Mouse (Mus musculus): ENCODE measurements around the gene Nubpl. TPM values are rescaled to one million over a fixed set of nuclear protein-coding genes. Genes with fewer than 3 reads are reported as not detected.

The Nubpl gene
- polyA plus RNA-seq (2015; fragmentation: Nextera tagmentation; extraction: Ambion mirVana) = 5.6 and 5.7 TPM in 2 replicates

GRCm38 (mm10) chr12:52097650-52098070 is at the start of gene Nubpl:
Gene Nubpl (plus strand): TSS chr12:52097737.

Other genes with a start within 250 kb of the Nubpl start
- 7.2 and 8.5 TPM in 2 replicates for gene Heatr5a, start 126.4 kb upstream of the Nubpl start, polyA plus RNA-seq (2015; fragmentation: Nextera tagmentation; extraction: Ambion mirVana)
- gene Dtd2, start 91.2 kb upstream of the Nubpl start, polyA plus RNA-seq (2015; fragmentation: Nextera tagmentation; extraction: Ambion mirVana) = 17.8 and 19.1 TPM in 2 replicates
- not detected in 2 replicates for gene Gpr33, start 69.7 kb upstream of the Nubpl start, polyA plus RNA-seq (2015; fragmentation: Nextera tagmentation; extraction: Ambion mirVana)